Mouse (Mus musculus) ES-CJ7 (cell line): ENCODE measurements at regions not wholly inside any gene's neighbourhood (a gene's known extent, or its start where the extent isn't known, plus 50 kb on each side); places are given as distances from the start of the nearest gene placed in this dataset.
A peak's percentile ranks its signal among the peaks of the same experiment; 100 is the strongest.

Source experiments
- DNase-seq: peaks from one replicate; pipeline ENCODE4 v3.0.0; 2011; ENCODE audit warnings: low read depth, low spot score

DNA sequence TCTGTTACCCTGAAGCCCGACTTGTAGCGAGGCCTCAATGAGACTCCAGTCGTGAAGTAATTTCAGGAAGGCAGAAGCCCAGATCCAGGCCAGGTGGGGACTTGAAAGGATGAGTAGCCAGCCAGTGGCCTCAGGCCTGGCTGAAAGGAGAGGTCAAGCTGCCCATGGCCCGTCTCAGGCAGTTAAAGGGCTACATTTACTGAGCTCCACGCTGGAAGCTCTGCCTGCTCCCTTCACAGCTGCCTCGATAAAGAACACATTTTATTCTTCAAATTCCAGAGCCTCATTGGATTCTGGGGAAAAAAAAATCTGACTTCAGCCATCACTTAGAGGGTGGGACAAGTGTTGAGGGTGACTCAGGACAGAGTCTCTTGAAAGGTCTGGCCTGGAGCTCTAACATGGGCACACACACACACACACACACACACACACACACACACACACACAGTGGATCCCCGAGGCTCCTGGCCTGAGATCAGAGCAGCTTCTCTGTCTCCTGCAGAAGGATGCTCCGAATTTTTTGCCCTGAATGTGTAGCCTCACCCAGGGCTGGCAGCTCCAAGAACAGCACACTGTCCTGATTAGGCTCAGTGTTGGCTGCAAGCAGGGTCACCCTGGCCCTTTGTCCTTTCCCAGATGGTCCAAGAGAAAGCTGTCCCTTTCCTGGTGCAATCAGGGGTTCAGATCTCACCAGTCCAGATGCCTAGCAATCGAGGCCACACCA is 53.0 kb downstream of the Gadd45g start:
- DNase-seq, result no peak

DNA sequence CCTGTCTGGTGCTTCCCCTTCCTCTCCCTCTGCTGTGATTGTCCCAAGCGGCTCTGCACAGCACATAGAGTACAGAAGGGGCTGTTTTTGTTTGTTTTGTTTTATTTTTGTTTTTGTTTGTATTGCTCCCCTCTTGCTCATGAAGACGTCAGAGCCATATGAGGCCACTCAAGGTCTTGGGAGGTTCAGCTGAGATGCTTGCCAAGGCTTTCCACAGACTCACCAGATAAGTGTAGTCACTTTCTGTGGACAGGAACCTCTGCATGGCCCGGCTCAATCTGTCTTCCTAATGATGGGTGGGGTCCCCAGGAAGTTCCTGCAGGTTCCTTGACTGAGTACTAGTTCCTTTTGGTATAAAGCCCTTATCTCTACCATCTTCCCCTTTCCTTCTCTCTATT is 53.6 kb downstream of the Gadd45g start:
- DNase-seq, result no peak

DNA sequence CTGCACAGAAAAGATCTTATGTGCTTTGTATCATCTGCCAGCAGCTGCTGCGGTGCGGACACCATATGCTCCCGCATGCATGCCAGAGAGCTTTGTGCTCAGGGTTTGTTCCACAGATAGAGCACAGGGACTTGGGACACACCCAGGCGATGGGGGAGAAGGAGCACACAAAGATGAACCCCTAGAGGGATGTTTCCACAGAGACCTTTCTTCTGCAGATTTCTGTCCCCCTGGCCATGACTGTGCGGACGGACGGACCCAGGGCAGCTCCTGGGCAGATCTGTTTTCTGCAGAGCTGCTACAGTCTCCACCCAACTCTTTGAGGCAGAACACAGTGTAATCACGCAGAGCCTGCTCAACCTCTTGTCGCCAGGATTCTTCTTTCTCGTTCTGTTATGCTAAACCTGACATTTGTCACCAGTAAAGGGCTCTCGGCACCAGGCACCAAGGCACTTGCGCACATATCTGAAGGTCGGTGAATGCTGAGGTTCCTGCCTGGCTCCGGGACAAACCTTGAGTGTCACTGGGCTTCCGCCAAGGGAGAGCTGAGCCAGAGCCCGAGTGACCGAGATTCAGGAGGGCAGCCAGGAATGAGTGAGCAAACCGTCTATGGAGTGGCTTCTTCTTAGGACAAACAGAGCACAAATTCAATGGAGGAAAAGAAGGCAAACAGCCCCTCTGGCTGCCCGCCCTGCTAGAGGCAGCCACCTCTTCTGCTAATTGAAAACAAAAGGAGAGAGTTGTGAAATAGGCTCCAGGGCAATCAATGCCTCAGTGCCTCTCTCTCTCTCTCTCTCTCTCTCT is 56.2 kb downstream of the Gadd45g start:
- DNase-seq, result peak; percentile 47

DNA sequence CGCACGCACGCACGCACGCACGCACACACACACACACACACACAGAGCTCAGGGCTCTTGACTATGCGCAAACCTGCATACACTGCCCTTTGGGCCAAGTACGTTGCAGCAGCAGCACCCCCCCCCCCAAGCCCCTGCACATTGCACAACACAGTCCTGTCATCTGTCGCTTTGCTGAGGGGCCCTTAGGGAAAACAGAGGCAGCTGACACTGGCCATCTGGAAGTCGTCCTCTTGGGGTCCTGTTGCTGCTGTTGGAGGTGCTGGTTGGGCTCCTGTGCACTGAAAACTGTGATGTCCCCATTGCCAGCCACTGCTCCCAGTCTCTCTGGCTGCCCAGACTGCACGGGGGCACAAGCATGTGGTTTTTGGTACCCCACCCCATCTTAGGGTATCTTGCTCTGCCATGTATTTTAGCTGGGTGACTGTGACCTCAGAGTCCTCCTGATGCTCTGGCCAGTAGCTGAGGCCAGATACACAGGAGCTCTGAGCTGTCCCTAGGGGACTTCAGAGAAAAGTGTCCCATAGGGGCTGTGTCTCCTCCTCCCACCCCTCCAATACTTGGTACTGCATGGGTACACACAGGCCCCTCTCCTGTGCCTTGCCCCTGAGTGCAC is 57.0 kb downstream of the Gadd45g start:
- no peak for DNase-seq

DNA sequence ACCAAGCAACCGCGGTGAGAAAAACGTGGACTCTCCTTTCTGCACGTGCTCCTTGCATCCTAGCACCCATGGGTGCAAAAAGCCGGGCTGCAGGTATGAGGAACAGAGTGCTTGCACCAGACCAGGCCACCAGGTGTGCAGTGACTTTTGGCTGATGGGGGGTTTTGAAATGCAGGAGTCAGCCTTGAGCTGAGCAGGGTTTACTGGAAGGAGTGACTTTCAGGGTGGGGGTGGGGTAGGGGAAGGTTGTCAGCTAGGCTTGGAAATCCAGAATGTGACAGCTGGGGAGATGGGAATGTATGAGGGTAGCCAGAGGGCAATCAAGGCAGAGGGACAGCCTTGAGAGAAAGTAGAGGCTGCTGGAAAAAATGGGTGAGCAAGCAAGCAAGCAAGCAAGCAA is 58.8 kb downstream of the Gadd45g start:
- DNase-seq, result peak; percentile 58

DNA sequence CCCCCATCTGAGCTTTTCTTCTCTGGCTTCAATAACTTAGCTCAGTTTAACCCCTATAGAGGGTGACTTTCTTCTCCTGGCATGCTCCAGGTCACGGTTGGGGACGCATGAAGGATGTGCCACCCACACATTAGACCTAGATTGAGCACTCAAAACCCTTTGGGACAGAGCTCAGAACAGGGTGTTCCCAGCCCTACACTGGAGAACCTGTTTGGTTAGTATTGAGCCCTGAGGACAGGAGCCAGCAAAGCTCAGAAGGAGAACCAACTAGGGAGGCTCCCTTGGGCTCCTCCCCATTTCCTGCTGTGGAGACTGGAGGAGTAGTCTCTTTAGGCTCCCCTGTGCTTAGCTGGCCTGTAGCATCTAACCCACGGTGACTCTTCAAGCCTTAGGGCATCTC is 59.6 kb downstream of the Gadd45g start:
- no peak for DNase-seq

DNA sequence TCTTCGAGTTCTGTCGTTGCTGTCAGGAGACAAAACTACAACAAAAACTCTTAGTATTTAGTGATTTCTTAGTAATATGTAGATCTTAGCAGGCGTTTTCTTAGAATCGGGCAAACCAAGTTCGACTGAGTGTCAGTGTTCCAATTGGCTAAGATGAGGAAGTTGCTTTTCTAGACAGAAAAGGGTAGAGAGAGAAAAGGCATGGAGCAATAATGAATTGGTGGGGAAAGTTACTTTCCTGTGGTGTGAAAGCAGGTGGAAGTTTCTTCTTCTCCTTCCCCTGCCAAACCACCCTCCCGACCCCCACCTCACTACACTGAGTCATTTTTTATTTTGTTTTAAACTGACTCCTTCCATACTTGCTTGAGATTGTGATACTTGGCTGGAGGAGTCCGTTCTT is 62.0 kb downstream of the Gadd45g start:
- no peak for DNase-seq

DNA sequence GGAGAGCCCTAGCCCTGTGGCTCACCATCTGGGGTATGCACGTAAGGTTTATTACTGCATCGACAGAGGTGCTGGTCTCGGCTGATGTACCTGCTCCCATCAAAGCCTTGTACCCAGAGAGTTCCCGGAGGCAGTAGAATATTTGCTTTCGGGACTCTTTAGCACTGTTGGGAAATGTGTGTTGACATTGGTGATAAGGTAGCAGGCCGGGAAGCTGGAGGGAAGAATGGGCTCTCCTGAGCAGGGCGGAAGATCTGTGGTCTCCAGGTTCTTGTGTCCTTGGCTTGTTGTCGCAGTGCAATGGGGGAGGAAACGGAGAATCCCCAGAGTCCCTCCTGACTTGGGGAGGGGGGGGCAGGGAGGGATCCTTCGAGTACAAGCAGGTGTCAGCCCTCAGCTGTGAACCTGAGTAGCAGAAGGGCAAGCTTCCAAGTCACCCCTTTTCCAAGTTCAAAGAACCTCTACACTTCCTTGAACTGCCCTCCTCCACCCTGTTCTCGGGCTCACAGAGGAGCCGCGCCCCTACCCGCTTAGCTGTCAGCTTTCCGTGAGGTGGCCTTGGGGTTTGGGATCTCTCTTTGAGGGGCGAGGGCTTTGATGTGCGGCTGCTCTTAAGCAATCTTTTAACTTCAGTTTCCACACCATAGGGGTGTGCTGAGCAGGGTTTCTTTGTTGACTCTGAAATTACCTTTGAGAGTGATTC is 65.0 kb downstream of the Gadd45g start:
- DNase-seq, result peak; percentile 51

DNA sequence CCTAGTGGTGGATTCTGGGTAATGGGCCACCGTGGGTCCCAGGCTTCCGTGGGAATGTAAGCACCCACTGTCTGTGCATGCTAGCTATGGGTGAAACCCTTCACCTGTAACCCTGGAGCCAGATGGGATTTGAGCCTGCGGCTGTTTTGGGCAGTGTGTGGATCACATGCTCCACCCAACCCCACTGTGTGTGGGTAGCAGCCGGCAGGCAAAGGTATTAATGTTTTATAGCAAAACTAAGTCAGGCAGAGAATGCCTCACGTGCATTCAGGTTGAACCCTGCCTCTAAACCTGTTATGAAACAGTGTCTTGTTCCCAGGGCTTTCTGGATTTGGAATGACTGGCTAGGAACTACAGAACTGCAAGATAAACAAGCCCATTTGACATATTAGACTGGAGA is 66.0 kb downstream of the Gadd45g start:
- no peak for DNase-seq

DNA sequence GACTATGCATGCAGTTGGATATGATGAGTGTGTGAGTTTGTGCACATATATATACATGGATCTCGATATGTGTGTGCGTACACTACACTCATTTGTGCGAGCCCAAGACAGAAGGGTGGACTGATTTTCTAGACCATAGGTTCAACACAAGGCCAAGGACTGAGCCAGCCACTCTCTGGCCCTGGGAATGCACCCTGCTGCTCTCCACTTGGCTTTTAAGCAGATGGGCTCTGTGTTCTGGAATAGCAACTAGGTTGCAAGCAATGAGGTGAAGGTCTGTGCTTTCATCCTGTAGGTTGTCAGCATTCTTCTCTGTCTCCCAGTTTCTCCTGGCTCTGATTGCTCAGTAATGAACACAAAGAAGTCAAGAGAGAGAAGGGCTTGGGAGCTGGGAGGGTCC is 66.5 kb downstream of the Gadd45g start:
- DNase-seq, result no peak

DNA sequence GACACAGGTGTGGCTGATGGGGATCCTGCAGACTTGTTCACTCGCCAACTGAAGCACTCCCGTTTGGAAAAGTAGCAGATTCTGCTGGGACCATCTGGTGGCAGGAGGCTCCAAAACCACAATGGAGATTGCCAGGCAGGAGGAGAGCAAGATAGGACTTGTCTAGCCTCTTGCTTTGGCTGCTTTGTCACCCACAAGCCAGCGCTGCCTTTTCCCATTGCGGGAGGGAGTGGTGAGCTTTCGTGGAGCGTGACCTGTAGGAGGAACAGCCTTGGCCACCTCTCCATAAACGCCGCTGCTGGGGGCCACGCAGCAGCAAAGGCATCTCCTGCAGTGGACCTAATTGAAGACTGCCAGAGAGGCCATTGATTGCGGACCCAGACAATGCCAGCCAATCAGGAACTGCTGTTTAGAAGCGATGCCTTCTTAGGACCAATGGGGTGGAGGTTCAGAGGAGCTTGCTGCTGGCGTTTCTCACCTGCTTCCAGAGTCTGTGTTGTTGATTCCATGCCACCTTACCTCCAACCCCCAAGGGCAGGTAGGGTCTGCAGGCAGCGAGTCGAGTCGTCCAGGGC is 70.3 kb downstream of the Gadd45g start:
- no peak for DNase-seq

DNA sequence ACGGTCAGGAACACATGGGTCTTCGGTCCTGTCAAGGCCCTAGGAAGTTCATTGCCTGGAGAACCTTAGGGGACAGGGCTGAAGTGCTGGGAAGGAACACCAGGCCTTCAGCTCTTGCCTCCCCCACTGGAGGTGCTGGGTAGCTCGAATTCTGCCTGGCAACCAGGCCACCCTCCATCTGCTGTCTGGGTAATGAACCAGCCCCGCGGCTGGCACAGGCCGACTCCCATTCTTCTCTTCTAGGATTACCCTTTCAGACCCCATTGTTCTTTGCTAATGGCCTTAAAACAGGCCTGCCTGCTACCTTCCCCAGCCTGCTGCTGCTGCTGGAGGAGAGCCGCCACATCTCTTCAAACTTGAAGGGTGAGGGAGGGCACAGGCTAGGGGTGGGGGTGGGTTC is 71.2 kb downstream of the Gadd45g start:
- no peak for DNase-seq

DNA sequence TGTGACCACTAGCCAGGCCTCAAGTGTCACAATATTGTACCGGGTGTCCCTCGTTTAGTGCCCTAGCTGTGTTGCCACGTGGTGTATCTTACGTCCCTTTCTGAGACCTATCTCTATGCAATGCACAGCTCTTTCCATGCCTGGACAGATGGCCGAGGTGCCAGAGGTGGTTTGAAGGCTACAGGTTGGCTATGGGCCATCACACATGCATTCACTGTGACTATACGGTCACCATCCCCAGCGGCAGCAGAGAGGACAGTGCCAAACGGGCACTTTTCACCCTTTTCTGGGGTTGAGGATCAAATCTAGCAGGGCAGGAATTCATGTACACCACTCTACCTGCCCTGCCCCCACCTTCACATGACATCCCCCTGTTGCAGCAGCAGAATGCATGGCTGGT is 71.6 kb downstream of the Gadd45g start:
- DNase-seq, result no peak

DNA sequence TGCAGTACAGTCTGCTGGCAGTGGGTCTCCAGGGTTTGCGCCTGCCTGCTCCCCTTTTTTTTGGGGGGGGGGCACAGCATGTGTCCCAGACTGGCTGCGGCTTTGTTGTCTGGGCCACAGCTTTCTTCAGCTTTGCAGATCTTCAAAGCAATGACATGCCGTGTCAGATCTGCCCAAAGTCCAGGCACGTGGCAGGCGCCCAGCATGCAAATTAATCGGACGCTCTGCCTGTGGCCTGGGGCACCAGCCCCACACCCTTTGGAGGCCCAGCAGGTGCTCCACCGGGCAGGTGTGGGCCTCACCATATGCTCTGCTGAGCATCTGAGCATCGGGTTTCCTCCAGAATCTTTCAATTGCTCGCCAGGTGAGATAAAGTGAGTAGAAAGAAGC is 72.3 kb downstream of the Gadd45g start:
- DNase-seq, result no peak

DNA sequence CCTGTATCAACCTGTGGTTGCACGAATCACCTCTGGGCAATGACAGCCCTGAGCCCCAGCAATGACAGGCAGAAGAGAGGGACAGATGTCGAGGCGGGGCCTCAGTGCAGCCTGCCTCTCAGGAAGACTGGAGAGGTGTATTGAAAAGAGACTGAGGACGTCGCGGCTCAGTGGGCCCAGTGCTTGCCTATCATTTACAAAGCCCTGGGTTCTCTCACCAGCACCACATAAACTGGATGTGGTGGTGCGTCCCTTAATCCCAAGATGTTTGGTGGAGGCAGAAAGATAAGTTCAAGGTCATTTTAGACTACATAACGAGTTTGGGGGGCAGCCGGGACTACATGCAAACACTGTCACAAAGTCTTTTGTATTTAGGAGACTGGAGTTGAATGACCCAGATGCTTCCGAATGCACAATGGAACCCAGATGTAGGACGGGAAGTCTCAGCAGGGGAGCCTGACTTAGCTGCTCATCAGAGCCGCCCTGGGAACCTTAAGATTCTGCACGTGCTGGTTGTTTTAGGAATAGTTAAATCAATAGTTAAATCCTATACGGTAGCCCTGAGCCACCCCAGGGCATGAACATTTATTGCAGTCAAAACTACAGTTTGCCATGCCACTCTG is 72.8 kb downstream of the Gadd45g start:
- DNase-seq, result peak; percentile 50

DNA sequence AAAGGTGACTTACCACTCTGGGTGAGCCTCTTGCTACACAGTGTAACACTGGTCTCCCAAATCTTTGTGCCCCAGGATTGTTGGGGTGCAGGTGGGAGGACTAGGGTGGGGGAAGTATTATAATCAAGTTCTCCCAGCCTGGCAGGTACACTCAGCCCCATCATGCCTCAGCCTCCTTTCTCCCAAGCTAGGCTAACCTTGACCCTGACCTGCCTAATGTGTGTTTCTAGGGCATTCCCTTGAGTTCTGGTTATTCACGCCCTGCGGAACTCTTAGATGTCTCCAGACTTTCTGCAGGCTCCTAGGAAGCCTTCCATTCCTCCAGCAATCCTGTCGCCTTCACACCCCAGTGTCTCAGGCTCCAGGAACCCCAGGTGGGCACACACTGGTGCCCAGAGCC is 73.5 kb downstream of the Gadd45g start:
- DNase-seq, result no peak

DNA sequence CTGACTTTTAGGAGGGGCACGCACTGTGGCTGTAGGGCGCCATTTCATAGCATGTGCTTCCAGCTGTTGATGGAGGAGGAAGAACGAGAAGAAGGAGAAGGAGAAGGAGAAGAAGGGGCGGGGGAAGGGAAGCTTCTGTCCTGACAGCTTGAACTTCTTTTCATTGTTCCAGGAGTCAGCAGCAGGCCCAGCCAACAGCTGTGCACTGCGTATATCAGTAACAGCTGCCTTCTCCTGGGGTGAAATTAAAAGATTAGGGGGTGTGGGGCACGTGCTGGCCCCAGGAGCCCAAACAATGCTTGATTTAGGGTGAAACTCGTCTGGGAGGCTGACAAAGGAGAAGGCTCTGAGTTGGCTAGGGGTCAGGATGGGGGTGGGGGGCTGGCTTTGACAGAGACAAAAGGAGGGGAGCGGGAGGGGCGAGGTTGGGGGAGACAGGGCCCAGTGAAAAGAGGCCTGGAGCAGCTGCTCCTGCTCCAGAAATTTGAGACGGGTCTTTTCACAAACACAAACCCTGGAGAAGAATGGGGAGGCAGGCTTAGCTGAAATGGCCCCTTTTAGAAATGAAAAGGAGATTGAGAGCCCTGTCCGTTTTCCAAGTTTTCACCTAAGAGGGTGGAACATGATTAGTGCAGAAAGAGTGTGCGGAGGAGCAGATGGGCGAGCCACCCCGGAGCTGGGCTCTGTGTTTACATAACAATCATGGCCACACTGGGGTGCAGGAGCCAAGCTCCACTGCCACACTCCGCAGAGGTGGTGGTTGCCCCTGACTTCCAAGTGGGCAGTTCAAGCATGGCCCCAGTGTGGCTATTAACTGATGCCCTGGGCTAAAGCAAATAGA is 74.3 kb downstream of the Gadd45g start:
- peak; percentile 73 for DNase-seq

DNA sequence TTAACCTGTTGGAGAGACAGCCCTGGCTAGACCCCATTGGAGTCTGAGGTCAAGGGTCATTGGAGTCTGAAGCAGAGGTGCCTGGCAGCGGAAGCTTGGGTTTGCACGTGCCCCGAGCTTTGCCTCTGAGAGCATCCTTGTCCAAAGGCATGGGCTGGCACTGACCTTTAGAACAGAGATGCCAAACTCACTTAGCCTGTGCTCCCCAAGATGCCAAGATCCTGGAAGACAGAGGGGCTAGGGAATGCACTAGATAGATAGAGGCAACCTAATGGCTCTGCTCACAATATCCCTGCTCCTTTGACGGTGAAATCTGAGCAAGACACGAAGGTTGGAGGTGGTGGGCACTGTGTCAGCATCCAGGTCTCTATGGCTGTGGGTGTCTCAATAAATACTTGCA is 75.1 kb downstream of the Gadd45g start:
- no peak for DNase-seq

DNA sequence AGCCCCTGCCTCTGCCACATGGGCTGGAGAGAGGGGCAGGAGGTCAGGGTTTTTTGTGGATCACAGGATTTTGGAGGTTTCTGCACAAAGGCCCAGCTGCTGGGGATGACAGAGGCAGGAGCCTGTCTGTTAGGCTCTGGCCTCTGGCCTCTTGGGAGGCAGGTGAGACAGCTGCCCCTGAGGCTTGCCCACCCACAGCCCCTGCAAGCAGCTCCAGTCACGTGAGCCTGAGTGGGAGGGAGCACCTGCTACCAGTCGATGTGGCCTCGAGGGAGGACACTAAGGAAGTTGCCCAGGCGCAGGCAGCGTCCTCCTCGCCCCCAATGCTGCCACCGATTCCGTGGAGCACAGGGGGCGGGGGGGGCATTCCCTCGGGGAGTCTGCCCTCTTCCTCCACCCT is 80.3 kb downstream of the Gadd45g start:
- DNase-seq, result no peak

DNA sequence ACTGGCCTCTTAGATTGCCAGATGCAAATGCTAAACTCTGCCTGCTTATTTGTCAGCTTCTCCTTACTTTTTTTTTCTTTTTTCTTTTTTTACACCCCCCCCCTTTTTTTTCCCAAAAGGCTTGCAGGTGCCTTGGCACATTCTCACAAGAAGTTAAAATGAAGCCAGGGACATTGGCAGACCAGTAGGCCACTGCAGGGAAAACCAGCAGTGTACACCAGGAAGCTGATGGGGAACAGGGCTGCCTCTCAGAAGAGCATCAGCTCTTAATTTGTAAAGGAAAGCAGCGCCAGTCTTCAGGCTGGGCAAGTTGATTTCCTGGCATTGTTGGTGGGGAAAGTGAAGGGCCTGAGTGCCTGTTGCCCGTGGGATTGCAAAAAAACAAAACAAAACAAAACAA is 83.3 kb downstream of the Gadd45g start:
- no peak for DNase-seq
